37 mouse cellular contexts compared by ENCODE assay signal in genomic region chr7:19688101-19688500, GRCm38 (mm10). TPM values are rescaled to one million over a fixed set of nuclear protein-coding genes. Genes with fewer than 3 reads are reported as not detected.
"Had no signal": no experiment of that assay in that cellular context is flagged by ENCODE, and none has a peak within 500 bp of the region (broad histone marks: within the 10 kb centered on the region; RNA-seq: fewer than 3 reads in every experiment).

No protein-coding gene starts in this region.

- H3K4me1 ChIP-seq: hindbrain, embryonic 12.5 days had no signal

- H3K27me3 ChIP-seq: heart, embryonic 12.5 days; hindbrain, embryonic 12.5 days; intestine, embryonic 15.5 days; limb, embryonic 12.5 days had no signal

- H3K4me3 ChIP-seq: gastrocnemius, adult 2 months; heart, embryonic 10.5 days; heart, embryonic 12.5 days; hindbrain, embryonic 10.5 days; hindbrain, embryonic 12.5 days; intestine, embryonic 15.5 days; layer of hippocampus, adult 2 months; left cerebral cortex, adult 2 months; limb, embryonic 10.5 days; limb, embryonic 12.5 days had no signal

- H3K36me3 ChIP-seq: heart, embryonic 10.5 days; heart, embryonic 12.5 days; hindbrain, embryonic 10.5 days; hindbrain, embryonic 12.5 days; intestine, embryonic 15.5 days; limb, embryonic 10.5 days; limb, embryonic 12.5 days had no signal

- ATAC-seq: hindbrain, embryonic 16.5 days; inflammation-experienced regulatory T-cells, adult 6 months; intestine, embryonic 15.5 days; intestine, postnatal 0 days had no signal

- H3K9ac ChIP-seq: heart, embryonic 12.5 days; hindbrain, embryonic 12.5 days; hindbrain, embryonic 14.5 days; intestine, embryonic 15.5 days; limb, embryonic 12.5 days had no signal

- DNase-seq: gastrocnemius, adult 2 months; gastrocnemius, postnatal 10 days; gastrocnemius, postnatal 25 days; heart, adult 18-20 months; heart, postnatal 10 days; heart, postnatal 4 days; kidney, adult 18-20 months; kidney, adult 8-10 months; kidney, postnatal 10 days; kidney, postnatal 25 days; kidney, postnatal 4 days had no signal

- H3K27ac ChIP-seq: gastrocnemius, adult 2 months; heart, embryonic 10.5 days; hindbrain, embryonic 10.5 days; hindbrain, embryonic 12.5 days; hindbrain, embryonic 14.5 days; intestine, embryonic 15.5 days; layer of hippocampus, adult 2 months; left cerebral cortex, adult 2 months; limb, embryonic 10.5 days; limb, embryonic 12.5 days had no signal

- H3K9me3 ChIP-seq: heart, embryonic 10.5 days; heart, embryonic 12.5 days; hindbrain, embryonic 10.5 days; hindbrain, embryonic 12.5 days; intestine, embryonic 15.5 days; limb, embryonic 10.5 days; limb, embryonic 12.5 days had no signal

- H3K4me2 ChIP-seq: heart, embryonic 12.5 days; hindbrain, embryonic 12.5 days; hindbrain, embryonic 14.5 days; intestine, embryonic 15.5 days; limb, embryonic 12.5 days had no signal

RNA-seq across cellular contexts. Expression of gene Apoc4, which starts 6.8 kb away (rescaled TPM):
- total RNA-seq: gastrocnemius, adult 2 months; gastrocnemius, postnatal 25 days; granulocyte monocyte progenitor cell, adult 5-6 weeks; heart, adult 18-20 months; heart, adult 8-10 months; heart, postnatal 10 days; heart, postnatal 25 days; heart, postnatal 4 days; layer of hippocampus, adult 2 months; layer of hippocampus, postnatal 10 days; layer of hippocampus, postnatal 25 days; left cerebral cortex, adult 2 months; left cerebral cortex, postnatal 14 days; left cerebral cortex, postnatal 36 days had no signal
- polyA plus RNA-seq: frontal cortex, adult 2 months; hindbrain, embryonic 10.5 days; hindbrain, embryonic 12.5 days; hindbrain, embryonic 14.5 days; hindbrain, embryonic 16.5 days; limb, embryonic 10.5 days; limb, embryonic 12.5 days had no signal

RNA-seq across cellular contexts. Expression of gene Gm44805, which starts 6.9 kb away (rescaled TPM):
- total RNA-seq: gastrocnemius, adult 2 months; gastrocnemius, postnatal 10 days; gastrocnemius, postnatal 25 days; gastrocnemius, postnatal 4 days; granulocyte monocyte progenitor cell, adult 5-6 weeks; heart, adult 18-20 months; heart, adult 8-10 months; heart, postnatal 10 days; heart, postnatal 25 days; heart, postnatal 4 days; layer of hippocampus, adult 2 months; layer of hippocampus, postnatal 10 days; layer of hippocampus, postnatal 25 days; left cerebral cortex, adult 2 months; left cerebral cortex, postnatal 14 days; left cerebral cortex, postnatal 36 days had no signal
- polyA plus RNA-seq: frontal cortex, adult 2 months; heart, embryonic 10.5 days; heart, embryonic 12.5 days; heart, embryonic 14.5 days; hindbrain, embryonic 10.5 days; hindbrain, embryonic 12.5 days; hindbrain, embryonic 14.5 days; hindbrain, embryonic 16.5 days; inflammation-experienced regulatory T-cells, adult 6 months; kidney, embryonic 14.5 days; kidney, embryonic 16.5 days; limb, embryonic 10.5 days; limb, embryonic 12.5 days; limb, embryonic 14.5 days had no signal

RNA-seq across cellular contexts. Expression of gene Apoc2, which starts 10.4 kb away (rescaled TPM):
- total RNA-seq: gastrocnemius, adult 2 months; gastrocnemius, postnatal 25 days; heart, postnatal 25 days; layer of hippocampus, adult 2 months; layer of hippocampus, postnatal 10 days; layer of hippocampus, postnatal 25 days; left cerebral cortex, adult 2 months; left cerebral cortex, postnatal 14 days; left cerebral cortex, postnatal 36 days had no signal
- polyA plus RNA-seq: frontal cortex, adult 2 months; hindbrain, embryonic 12.5 days; hindbrain, embryonic 14.5 days; hindbrain, embryonic 16.5 days; inflammation-experienced regulatory T-cells, adult 6 months; limb, embryonic 12.5 days had no signal
